Mouse (Mus musculus) liver, embryonic 14.5 days (tissue): Measurements from ENCODE around the gene Ebf1.

Experiments
- CTCF ChIP-seq: IDR thresholded peaks from 2 replicates; pipeline ENCODE4 v1.5.1; 2016; ENCODE audit warnings: antibody characterized with exemption, low read depth, control low read depth
- EP300 ChIP-seq: IDR thresholded peaks from 2 replicates; pipeline ENCODE4 v1.6.1; 2016; ENCODE audit warnings: antibody characterized with exemption, low read depth

DNA sequence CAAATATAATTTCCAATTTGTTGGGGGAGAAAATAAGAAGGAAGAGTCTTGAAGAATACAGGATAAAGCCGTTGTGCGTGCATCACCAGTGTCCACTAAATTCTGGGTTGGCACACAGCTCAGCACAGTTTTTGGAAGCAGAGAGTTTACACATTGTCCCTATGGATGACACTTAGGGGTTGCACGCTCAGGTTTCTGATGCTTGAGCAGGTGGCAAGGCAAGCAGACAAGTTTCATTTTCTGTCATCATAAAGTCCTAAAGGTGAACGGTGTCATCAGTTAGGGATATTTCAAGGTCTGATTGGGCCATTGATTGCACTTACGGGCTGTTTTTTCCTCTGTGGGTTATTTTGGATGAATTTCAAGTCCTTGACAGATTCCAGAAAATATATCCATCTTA is 97.1 kb downstream of the Ebf1 start:
- TF ChIP-seq CTCF (no peak), EP300 (no peak)
